Mouse (Mus musculus): Measurements from ENCODE around the gene Atf1. TPM values are rescaled to one million over a fixed set of nuclear protein-coding genes. Genes with fewer than 3 reads are reported as not detected.
"Not testable (repeated sequence)": the region's sequence is repeated elsewhere in the genome, so short reads cannot be mapped to it uniquely, and the experiment has no call there.

The Atf1 gene
- polyA plus RNA-seq, 1 experiment from 2014 or later, result 55.0 TPM

- 94% methylated on average over 7 of the region's 7 CpGs for WGBS (ENCODE audit: insufficient replicate concordance)
- Histone ChIP-seq H3K4me3 (no peak overlapping the region), H3K27me3 (replicated peaks) (no peaks in the 10 kb centered on the region), H3K9me3 (replicated peaks) (no peaks in the 10 kb centered on the region), H3K27ac (no peak overlapping the region), H3K4me1 (peaks cover 6% of the 10 kb centered on the region; the same call in 1 of the 2 replicates), H3K4me2 (no peak overlapping the region), H3K9ac (no peak overlapping the region), H3K36me3 (peaks cover 99% of the 10 kb centered on the region)
- ATAC-seq, result no peak
Measured at GRCm38 (mm10) chr15:100245951-100246350, 18.3 kb downstream of the Atf1 start.

GRCm38 (mm10) chr15:100247296-100247695 is 19.7 kb downstream of the Atf1 start:
- Histone ChIP-seq H3K4me3 (no peak overlapping the region), H3K4me2 (no peak overlapping the region), H3K4me1 (no peaks in the 10 kb centered on the region), H3K27me3 (replicated peaks) (no peaks in the 10 kb centered on the region), H3K36me3 (peaks cover 99% of the 10 kb centered on the region), H3K9ac (no peak overlapping the region), H3K27ac (no peak overlapping the region), H3K9me3 (replicated peaks) (no peaks in the 10 kb centered on the region)
- ATAC-seq, result no peak
- WGBS (ENCODE audit: insufficient replicate concordance), result 89% methylated on average over 9 of the region's 9 CpGs

- peaks cover 99% of the 10 kb centered on the region for H3K36me3 ChIP-seq
- 67% methylated on average over 6 of the region's 6 CpGs for WGBS (ENCODE audit: insufficient replicate concordance)
Measured at GRCm38 (mm10) chr15:100248665-100249433, 21.2 kb downstream of the Atf1 start.

GRCm38 (mm10) chr15:100251153-100251780 is 23.6 kb downstream of the Atf1 start:
- 84% methylated on average over 6 of the region's 6 CpGs for WGBS (ENCODE audit: insufficient replicate concordance)

More at GRCm38 (mm10) chr15:100248665-100249433, 21.2 kb downstream of the Atf1 start:
- no peak overlapping the region for H3K9ac ChIP-seq
- no peaks in the 10 kb centered on the region for H3K9me3 ChIP-seq (replicated peaks)
- no peaks in the 10 kb centered on the region for H3K4me1 ChIP-seq
- ATAC-seq, result no peak
- no peak overlapping the region for H3K4me3 ChIP-seq
- H3K27ac ChIP-seq, result no peak overlapping the region
- no peaks in the 10 kb centered on the region for H3K27me3 ChIP-seq (replicated peaks)
- no peak overlapping the region for H3K4me2 ChIP-seq

GRCm38 (mm10) chr15:100256386-100256785 is 28.8 kb downstream of the Atf1 start:
- Histone ChIP-seq H3K4me2 (no peak overlapping the region), H3K4me1 (no peaks in the 10 kb centered on the region), H3K4me3 (no peak overlapping the region), H3K9me3 (replicated peaks) (no peaks in the 10 kb centered on the region), H3K36me3 (peaks cover 95% of the 10 kb centered on the region), H3K27ac (no peak overlapping the region), H3K27me3 (replicated peaks) (no peaks in the 10 kb centered on the region), H3K9ac (no peak overlapping the region)
- WGBS (ENCODE audit: insufficient replicate concordance), result 81% methylated on average over 6 of the region's 6 CpGs
- no peak for ATAC-seq

More at GRCm38 (mm10) chr15:100251153-100251780, 23.6 kb downstream of the Atf1 start:
- H3K27me3 ChIP-seq (replicated peaks), result no peaks in the 10 kb centered on the region
- no peak for ATAC-seq
- no peaks in the 10 kb centered on the region for H3K9me3 ChIP-seq (replicated peaks)
- H3K9ac ChIP-seq, result no peak overlapping the region
- H3K4me1 ChIP-seq, result no peaks in the 10 kb centered on the region
- H3K4me3 ChIP-seq, result no peak overlapping the region
- H3K27ac ChIP-seq, result no peak overlapping the region
- H3K4me2 ChIP-seq, result no peak overlapping the region
- H3K36me3 ChIP-seq, result peaks cover 100% of the 10 kb centered on the region

- Histone ChIP-seq H3K4me1 (no peaks in the 10 kb centered on the region), H3K4me3 (no peak overlapping the region), H3K27ac (no peak overlapping the region), H3K36me3 (peaks cover 95% of the 10 kb centered on the region), H3K9me3 (replicated peaks) (no peaks in the 10 kb centered on the region), H3K9ac (no peak overlapping the region), H3K4me2 (no peak overlapping the region), H3K27me3 (replicated peaks) (no peaks in the 10 kb centered on the region)
- WGBS (ENCODE audit: insufficient replicate concordance), result 81% methylated on average over 5 of the region's 5 CpGs
- ATAC-seq, result no peak
Measured at GRCm38 (mm10) chr15:100257305-100257704, 29.7 kb downstream of the Atf1 start.

GRCm38 (mm10) chr15:100258646-100259425 is 31.2 kb downstream of the Atf1 start:
- Histone ChIP-seq H3K36me3 (peaks cover 80% of the 10 kb centered on the region), H3K27me3 (replicated peaks) (no peaks in the 10 kb centered on the region), H3K9me3 (replicated peaks) (no peaks in the 10 kb centered on the region), H3K9ac (no peak overlapping the region), H3K27ac (no peak overlapping the region), H3K4me2 (no peak overlapping the region), H3K4me1 (0 out of 2 replicates have a peak, but pooled peaks cover 2% of the 10 kb centered on the region), H3K4me3 (no peak overlapping the region)
- ATAC-seq, result no peak
- 90% methylated on average over 7 of the region's 7 CpGs for WGBS (ENCODE audit: insufficient replicate concordance)

GRCm38 (mm10) chr15:100260351-100260750 is 32.7 kb downstream of the Atf1 start:
- H3K27ac ChIP-seq; H3K9me3 ChIP-seq (replicated peaks); H3K4me2 ChIP-seq; H3K9ac ChIP-seq; H3K4me3 ChIP-seq; ATAC-seq; H3K4me1 ChIP-seq; H3K27me3 ChIP-seq (replicated peaks): not testable (repeated sequence)
- peaks cover 65% of the 10 kb centered on the region for H3K36me3 ChIP-seq
- 83% methylated on average over 4 of the region's 7 CpGs for WGBS (ENCODE audit: insufficient replicate concordance)

- no peaks in the 10 kb centered on the region for H3K9me3 ChIP-seq (replicated peaks)
- H3K9ac ChIP-seq, result no peak overlapping the region
- no peak overlapping the region for H3K4me3 ChIP-seq
- H3K27me3 ChIP-seq (replicated peaks), result no peaks in the 10 kb centered on the region
- WGBS (ENCODE audit: insufficient replicate concordance), result 40% methylated on average over 4 of the region's 4 CpGs
- no peak for ATAC-seq
- no peak overlapping the region for H3K27ac ChIP-seq
- 0 out of 2 replicates have a peak, but pooled peaks cover 2% of the 10 kb centered on the region for H3K4me1 ChIP-seq
- H3K4me2 ChIP-seq, result no peak overlapping the region
- H3K36me3 ChIP-seq, result peaks cover 35% of the 10 kb centered on the region
Measured at GRCm38 (mm10) chr15:100263246-100263905, 35.8 kb downstream of the Atf1 start.

GRCm38 (mm10) chr15:100265586-100266325 is 38.1 kb downstream of the Atf1 start:
- H3K36me3 ChIP-seq, result peaks cover 13% of the 10 kb centered on the region
- H3K27ac ChIP-seq, result no peak overlapping the region
- 57% methylated on average over 4 of the region's 5 CpGs for WGBS (ENCODE audit: insufficient replicate concordance)
- H3K4me1 ChIP-seq, result 0 out of 2 replicates have a peak, but pooled peaks cover 2% of the 10 kb centered on the region
- H3K27me3 ChIP-seq (replicated peaks), result no peaks in the 10 kb centered on the region
- no peaks in the 10 kb centered on the region for H3K9me3 ChIP-seq (replicated peaks)
- no peak overlapping the region for H3K4me2 ChIP-seq
- ATAC-seq, result no peak
- H3K9ac ChIP-seq, result no peak overlapping the region
- no peak overlapping the region for H3K4me3 ChIP-seq

- H3K27ac ChIP-seq, result no peak overlapping the region
- H3K4me3 ChIP-seq, result no peak overlapping the region
- no peak overlapping the region for H3K4me2 ChIP-seq
- H3K9ac ChIP-seq, result no peak overlapping the region
- no peak for ATAC-seq
- WGBS (ENCODE audit: insufficient replicate concordance), result 54% methylated on average over 2 of the region's 2 CpGs
- no peaks in the 10 kb centered on the region for H3K27me3 ChIP-seq (replicated peaks)
- H3K9me3 ChIP-seq (replicated peaks), result no peaks in the 10 kb centered on the region
- no peaks in the 10 kb centered on the region for H3K36me3 ChIP-seq
- no peaks in the 10 kb centered on the region for H3K4me1 ChIP-seq
Measured at GRCm38 (mm10) chr15:100268916-100269315, 41.3 kb downstream of the Atf1 start.

Measured in liver, embryonic 12.5 days (tissue).